Mouse (Mus musculus): ENCODE measurements around the gene Itga5. TPM values are rescaled to one million over a fixed set of nuclear protein-coding genes. Genes with fewer than 3 reads are reported as not detected.

Gene Itga5
- polyA plus RNA-seq, 1 experiment from 2014 or later = 8.1 TPM

- peaks cover 92% of the 10 kb centered on the region for H3K4me1 ChIP-seq (replicated peaks; ENCODE audit: control insufficient read depth, insufficient read depth, low read length)
- H3K9ac ChIP-seq = peak overlapping the region; percentile 39
- DNase-seq (ENCODE audit: low spot score) (no peak), ATAC-seq (ENCODE audit: low FRiP score) (no peak)
- no peak overlapping the region for H3K4me2 ChIP-seq (replicated peaks)
- H3K9me3 ChIP-seq (ENCODE audit: control insufficient read depth, low read length) = no peaks in the 10 kb centered on the region
- peak overlapping the region; percentile 98 for H3K27ac ChIP-seq
- no peaks in the 10 kb centered on the region; the same call in 1 of the 2 replicates for H3K36me3 ChIP-seq (replicated peaks; ENCODE audit: control insufficient read depth, insufficient read depth)
- WGBS = 34% methylated on average over 5 of the region's 5 CpGs
- no peak overlapping the region for H3K4me3 ChIP-seq (replicated peaks; ENCODE audit: low read length)
- H3K27me3 ChIP-seq (ENCODE audit: control insufficient read depth, insufficient read depth, low read length) = no peaks in the 10 kb centered on the region
These were observed 64.8 kb downstream of the Itga5 start for GRCm38 (mm10) chr15:103301547-103302340.

- Histone ChIP-seq H3K27ac (peak overlapping the region; percentile 98), H3K4me2 (replicated peaks) (peak overlapping the region; percentile 46), H3K4me3 (replicated peaks; ENCODE audit: low read length) (no peak overlapping the region), H3K4me1 (replicated peaks; ENCODE audit: control insufficient read depth, insufficient read depth, low read length) (peaks cover 94% of the 10 kb centered on the region), H3K9me3 (ENCODE audit: control insufficient read depth, low read length) (no peaks in the 10 kb centered on the region), H3K36me3 (replicated peaks; ENCODE audit: control insufficient read depth, insufficient read depth) (no peaks in the 10 kb centered on the region; the same call in 1 of the 2 replicates), H3K27me3 (ENCODE audit: control insufficient read depth, insufficient read depth, low read length) (no peaks in the 10 kb centered on the region), H3K9ac (peak overlapping the region; percentile 58)
- no peak for ATAC-seq (ENCODE audit: low FRiP score)
- 11% methylated on average over 2 of the region's 2 CpGs for WGBS
- DNase-seq (ENCODE audit: low spot score) = no peak
These were observed 65.5 kb downstream of the Itga5 start for GRCm38 (mm10) chr15:103301046-103301445.

GRCm38 (mm10) chr15:103300560-103300959 lies 66.0 kb downstream of the Itga5 start:
- Histone ChIP-seq H3K27ac (peak overlapping the region; percentile 98), H3K4me2 (replicated peaks) (peak overlapping the region; percentile 46), H3K4me3 (replicated peaks; ENCODE audit: low read length) (0 out of 2 replicates have a peak overlapping the region, but pooled peaks have one; percentile 12), H3K4me1 (replicated peaks; ENCODE audit: control insufficient read depth, insufficient read depth, low read length) (peaks cover 94% of the 10 kb centered on the region), H3K27me3 (ENCODE audit: control insufficient read depth, insufficient read depth, low read length) (no peaks in the 10 kb centered on the region), H3K36me3 (replicated peaks; ENCODE audit: control insufficient read depth, insufficient read depth) (peaks cover 3% of the 10 kb centered on the region; the same call in 1 of the 2 replicates), H3K9me3 (ENCODE audit: control insufficient read depth, low read length) (no peaks in the 10 kb centered on the region), H3K9ac (peak overlapping the region; percentile 58)
- ATAC-seq (ENCODE audit: low FRiP score) (no peak), DNase-seq (ENCODE audit: low spot score) (no peak)
- WGBS = 8% methylated on average over 2 of the region's 2 CpGs

- peak; percentile 69 for ATAC-seq (ENCODE audit: low FRiP score)
- Histone ChIP-seq H3K4me2 (replicated peaks) (peak overlapping the region; percentile 46), H3K9me3 (ENCODE audit: control insufficient read depth, low read length) (no peaks in the 10 kb centered on the region), H3K4me3 (replicated peaks; ENCODE audit: low read length) (peak overlapping the region; percentile 12; the same call in 1 of the 2 replicates), H3K36me3 (replicated peaks; ENCODE audit: control insufficient read depth, insufficient read depth) (peaks cover 8% of the 10 kb centered on the region; the same call in 1 of the 2 replicates), H3K27ac (peak overlapping the region; percentile 98), H3K27me3 (ENCODE audit: control insufficient read depth, insufficient read depth, low read length) (no peaks in the 10 kb centered on the region), H3K4me1 (replicated peaks; ENCODE audit: control insufficient read depth, insufficient read depth, low read length) (peaks cover 97% of the 10 kb centered on the region), H3K9ac (peak overlapping the region; percentile 58)
- WGBS = 2% methylated on average over 18 of the region's 18 CpGs
- peak; percentile 85 for DNase-seq (ENCODE audit: low spot score)
These were observed 66.5 kb downstream of the Itga5 start for GRCm38 (mm10) chr15:103300067-103300471.

- Histone ChIP-seq H3K4me2 (replicated peaks) (peak overlapping the region; percentile 46), H3K9me3 (ENCODE audit: control insufficient read depth, low read length) (no peaks in the 10 kb centered on the region), H3K27me3 (ENCODE audit: control insufficient read depth, insufficient read depth, low read length) (no peaks in the 10 kb centered on the region), H3K27ac (peak overlapping the region; percentile 98), H3K4me1 (replicated peaks; ENCODE audit: control insufficient read depth, insufficient read depth, low read length) (peaks cover 94% of the 10 kb centered on the region), H3K36me3 (replicated peaks; ENCODE audit: control insufficient read depth, insufficient read depth) (peaks cover 8% of the 10 kb centered on the region; the same call in 1 of the 2 replicates), H3K9ac (peak overlapping the region; percentile 58), H3K4me3 (replicated peaks; ENCODE audit: low read length) (peak overlapping the region; percentile 12; the same call in 1 of the 2 replicates)
- 12% methylated on average over 8 of the region's 8 CpGs for WGBS
- ATAC-seq (ENCODE audit: low FRiP score) (no peak; the same call in 1 of the 2 replicates), DNase-seq (ENCODE audit: low spot score) (peak; percentile 52)
These were observed 66.9 kb downstream of the Itga5 start for GRCm38 (mm10) chr15:103299644-103300043.

- H3K9ac ChIP-seq = peak overlapping the region; percentile 58
- WGBS = 72% methylated on average over 5 of the region's 5 CpGs
- peak overlapping the region; percentile 98 for H3K27ac ChIP-seq
- H3K36me3 ChIP-seq (replicated peaks; ENCODE audit: control insufficient read depth, insufficient read depth) = peaks cover 8% of the 10 kb centered on the region
- peak overlapping the region; percentile 46 for H3K4me2 ChIP-seq (replicated peaks)
- H3K4me1 ChIP-seq (replicated peaks; ENCODE audit: control insufficient read depth, insufficient read depth, low read length) = peaks cover 88% of the 10 kb centered on the region
- DNase-seq (ENCODE audit: low spot score) = no peak
- no peak for ATAC-seq (ENCODE audit: low FRiP score)
- H3K4me3 ChIP-seq (replicated peaks; ENCODE audit: low read length) = no peak overlapping the region
- no peaks in the 10 kb centered on the region for H3K27me3 ChIP-seq (ENCODE audit: control insufficient read depth, insufficient read depth, low read length)
- H3K9me3 ChIP-seq (ENCODE audit: control insufficient read depth, low read length) = no peaks in the 10 kb centered on the region
These were observed 67.5 kb downstream of the Itga5 start for GRCm38 (mm10) chr15:103298861-103299616.

DNA sequence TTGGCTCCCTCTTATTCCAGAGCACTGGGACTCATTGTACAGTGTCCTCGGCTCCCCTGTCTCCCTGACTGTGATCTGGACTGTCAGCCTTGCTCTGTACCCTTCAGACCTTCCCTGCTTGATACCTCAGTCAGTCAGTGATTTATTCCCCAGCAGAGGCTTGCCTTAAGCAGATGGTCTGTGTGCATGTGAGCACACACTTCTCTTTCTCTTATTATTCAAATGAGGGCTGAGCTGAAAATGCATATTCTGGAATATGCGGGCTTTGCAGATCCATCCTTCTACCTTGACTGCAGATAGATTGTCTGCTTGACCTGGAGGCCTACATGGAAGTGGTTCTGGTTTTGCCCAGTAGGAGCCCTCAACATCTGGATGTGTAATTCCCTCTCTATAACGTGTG lies 68.5 kb downstream of the Itga5 start:
- H3K9ac ChIP-seq = 0 out of 2 replicates have a peak overlapping the region, but pooled peaks have one; percentile 5
- 42% methylated on average over 3 of the region's 3 CpGs for WGBS

GRCm38 (mm10) chr15:103297313-103297712 lies 69.2 kb downstream of the Itga5 start:
- Histone ChIP-seq H3K9ac (no peak overlapping the region; the same call in 1 of the 2 replicates), H3K9me3 (ENCODE audit: control insufficient read depth, low read length) (no peaks in the 10 kb centered on the region), H3K4me3 (replicated peaks; ENCODE audit: low read length) (no peak overlapping the region), H3K27me3 (ENCODE audit: control insufficient read depth, insufficient read depth, low read length) (no peaks in the 10 kb centered on the region), H3K4me2 (replicated peaks) (no peak overlapping the region), H3K36me3 (replicated peaks; ENCODE audit: control insufficient read depth, insufficient read depth) (peaks cover 24% of the 10 kb centered on the region), H3K27ac (peak overlapping the region; percentile 98), H3K4me1 (replicated peaks; ENCODE audit: control insufficient read depth, insufficient read depth, low read length) (peaks cover 71% of the 10 kb centered on the region)
- ATAC-seq (ENCODE audit: low FRiP score) = no peak; the same call in 1 of the 2 replicates
- WGBS = 37% methylated on average over 6 of the region's 6 CpGs
- no peak for DNase-seq (ENCODE audit: low spot score)

More for the DNA sequence above, 68.5 kb downstream of the Itga5 start:
- Histone ChIP-seq H3K9me3 (ENCODE audit: control insufficient read depth, low read length) (no peaks in the 10 kb centered on the region), H3K27me3 (ENCODE audit: control insufficient read depth, insufficient read depth, low read length) (no peaks in the 10 kb centered on the region), H3K4me2 (replicated peaks) (0 out of 2 replicates have a peak overlapping the region, but pooled peaks have one; percentile 12), H3K4me1 (replicated peaks; ENCODE audit: control insufficient read depth, insufficient read depth, low read length) (peaks cover 78% of the 10 kb centered on the region), H3K4me3 (replicated peaks; ENCODE audit: low read length) (no peak overlapping the region), H3K27ac (peak overlapping the region; percentile 98), H3K36me3 (replicated peaks; ENCODE audit: control insufficient read depth, insufficient read depth) (peaks cover 17% of the 10 kb centered on the region)
- ATAC-seq (ENCODE audit: low FRiP score) (no peak), DNase-seq (ENCODE audit: low spot score) (no peak)

GRCm38 (mm10) chr15:103295851-103296250 lies 70.7 kb downstream of the Itga5 start:
- Histone ChIP-seq H3K9ac (0 out of 2 replicates have a peak overlapping the region, but pooled peaks have one; percentile 26), H3K4me2 (replicated peaks) (no peak overlapping the region), H3K27me3 (ENCODE audit: control insufficient read depth, insufficient read depth, low read length) (no peaks in the 10 kb centered on the region), H3K36me3 (replicated peaks; ENCODE audit: control insufficient read depth, insufficient read depth) (peaks cover 38% of the 10 kb centered on the region), H3K27ac (peak overlapping the region; percentile 98), H3K9me3 (ENCODE audit: control insufficient read depth, low read length) (no peaks in the 10 kb centered on the region), H3K4me3 (replicated peaks; ENCODE audit: low read length) (no peak overlapping the region), H3K4me1 (replicated peaks; ENCODE audit: control insufficient read depth, insufficient read depth, low read length) (peaks cover 56% of the 10 kb centered on the region)
- DNase-seq (ENCODE audit: low spot score) (no peak), ATAC-seq (ENCODE audit: low FRiP score) (no peak)
- 10% methylated on average over 5 of the region's 5 CpGs for WGBS

All from hindbrain, embryonic 14.5 days (tissue).